In the genomic region with DNA sequence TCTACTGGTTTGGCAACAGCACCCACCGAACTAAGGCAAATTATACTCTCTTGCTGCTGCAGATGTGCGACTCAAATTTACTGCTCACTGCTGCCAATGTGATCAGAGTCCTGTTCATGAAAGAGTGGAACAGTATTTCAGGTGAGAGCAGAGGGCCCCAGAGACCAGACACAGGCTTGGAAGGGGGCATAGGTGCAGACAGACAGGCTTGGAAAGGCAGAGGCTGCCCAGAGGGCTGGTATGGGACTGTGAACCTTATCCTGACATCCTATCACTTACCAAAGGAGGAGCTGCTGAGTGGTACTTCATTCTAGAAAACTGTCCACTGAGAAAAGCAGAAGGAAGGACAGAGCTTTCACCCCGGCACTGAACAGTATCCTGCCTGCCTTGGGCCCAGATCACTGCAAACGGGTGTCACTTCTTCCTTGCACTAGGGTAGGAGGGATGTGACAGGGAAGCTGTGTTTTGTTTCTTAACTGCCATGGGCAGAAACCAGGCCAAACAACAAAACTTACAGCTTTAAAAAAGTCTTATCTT, we compare ENCODE assay signal across 9 mouse cellular contexts. TPM values are rescaled to one million over a fixed set of nuclear protein-coding genes. Genes with fewer than 3 reads are reported as not detected.
DNase-seq lines count a peak whose midpoint lies in the region; ATAC-seq and TF ChIP-seq lines count a peak whose summit lies in the region.
"Had no signal": no experiment of that assay in that cellular context is flagged by ENCODE, and none has a peak within 500 bp of the region (broad histone marks: within the 10 kb centered on the region; RNA-seq: fewer than 3 reads in every experiment).

No protein-coding gene starts in this region.

- no peak for TF ChIP-seq EP300 in stomach, postnatal 0 days (optimal IDR thresholded peaks at IDR 0.05)

- H3K27ac ChIP-seq in liver, embryonic 15.5 days (replicated peaks) = 0 out of 2 replicates have a peak overlapping the region, but pooled peaks have one; percentile 19
- no peak overlapping the region for H3K27ac ChIP-seq in intestine, postnatal 0 days (ENCODE audit: low read depth, low read length)
- H3K27ac ChIP-seq in stomach, postnatal 0 days (replicated peaks) = 0 out of 2 replicates have a peak overlapping the region, but pooled peaks have one; percentile 8

- no peaks in the 10 kb centered on the region for H3K27me3 ChIP-seq in liver, embryonic 15.5 days
- no peaks in the 10 kb centered on the region for H3K27me3 ChIP-seq in intestine, postnatal 0 days (replicated peaks; ENCODE audit: control insufficient read depth, insufficient read depth, low read length)
- no peaks in the 10 kb centered on the region for H3K27me3 ChIP-seq in stomach, postnatal 0 days (ENCODE audit: control insufficient read depth, insufficient read depth, low read length)

- DNase-seq in adrenal gland, postnatal 14 days = peak; percentile 18
- DNase-seq in adrenal gland, postnatal 36 days = no peak
- DNase-seq in liver = no peak
- no peak for DNase-seq in stomach, postnatal 0 days (ENCODE audit: low spot score)
- DNase-seq in kidney, adult 11 months = no peak
- no peak for DNase-seq in gastrocnemius, postnatal 10 days
- DNase-seq: gastrocnemius, postnatal 25 days had no signal

- no peak overlapping the region for H3K4me3 ChIP-seq in liver, embryonic 15.5 days (replicated peaks)
- H3K4me3 ChIP-seq in intestine, postnatal 0 days (ENCODE audit: low read depth, low read length) = no peak overlapping the region
- no peak overlapping the region for H3K4me3 ChIP-seq in stomach, postnatal 0 days (ENCODE audit: low read depth, low read length)

- H3K9me3 ChIP-seq in liver, embryonic 15.5 days (replicated peaks) = no peaks in the 10 kb centered on the region
- H3K9me3 ChIP-seq in intestine, postnatal 0 days (ENCODE audit: control insufficient read depth) = no peaks in the 10 kb centered on the region
- no peaks in the 10 kb centered on the region for H3K9me3 ChIP-seq in stomach, postnatal 0 days (ENCODE audit: control insufficient read depth, low read length)

- H3K4me2 ChIP-seq in liver, embryonic 15.5 days = no peak overlapping the region
- no peak overlapping the region; the same call in 1 of the 2 replicates for H3K4me2 ChIP-seq in intestine, postnatal 0 days (replicated peaks; ENCODE audit: low read depth)
- no peak overlapping the region for H3K4me2 ChIP-seq in stomach, postnatal 0 days (replicated peaks; ENCODE audit: low read depth)

- no peak overlapping the region for H3K9ac ChIP-seq in liver, embryonic 15.5 days
- no peak overlapping the region for H3K9ac ChIP-seq in intestine, postnatal 0 days (ENCODE audit: low read depth, low read length)
- H3K9ac ChIP-seq in stomach, postnatal 0 days (ENCODE audit: low read length) = no peak overlapping the region

- 37% methylated on average over 4 of the region's 4 CpGs for WGBS in liver, embryonic 15.5 days (ENCODE audit: insufficient replicate concordance)
- WGBS in intestine, postnatal 0 days = 73% methylated on average over 4 of the region's 4 CpGs
- WGBS in stomach, postnatal 0 days = 65% methylated on average over 4 of the region's 4 CpGs

- no peaks in the 10 kb centered on the region for H3K36me3 ChIP-seq in liver, embryonic 15.5 days (replicated peaks)
- H3K36me3 ChIP-seq in intestine, postnatal 0 days (ENCODE audit: control insufficient read depth, insufficient read depth) = no peaks in the 10 kb centered on the region
- no peaks in the 10 kb centered on the region for H3K36me3 ChIP-seq in stomach, postnatal 0 days (ENCODE audit: control insufficient read depth, insufficient read depth, low read length)

- 0 out of 2 replicates have a peak, but pooled peaks have one; percentile 15 for TF ChIP-seq CTCF in intestine, postnatal 0 days (IDR thresholded peaks at IDR 0.05; ENCODE audit: low read depth)
- no peak for TF ChIP-seq CTCF in stomach, postnatal 0 days (IDR thresholded peaks at IDR 0.05; ENCODE audit: low read depth)

- peaks cover 21% of the 10 kb centered on the region; the same call in 1 of the 2 replicates for H3K4me1 ChIP-seq in liver, embryonic 15.5 days (replicated peaks)
- no peaks in the 10 kb centered on the region for H3K4me1 ChIP-seq in intestine, postnatal 0 days (replicated peaks; ENCODE audit: control insufficient read depth, insufficient read depth, low read length)
- H3K4me1 ChIP-seq in stomach, postnatal 0 days (replicated peaks; ENCODE audit: control insufficient read depth, insufficient read depth) = no peaks in the 10 kb centered on the region

- ATAC-seq in liver, embryonic 15.5 days (ENCODE audit: insufficient read depth) = no peak
- no peak for ATAC-seq in intestine, postnatal 0 days
- no peak for ATAC-seq in stomach, postnatal 0 days (ENCODE audit: low FRiP score, low TSS enrichment)

RNA-seq across cellular contexts. Expression of gene Fbxw10, which starts 0.9 kb away (rescaled TPM):
- total RNA-seq in adrenal gland, postnatal 14 days (2021) = 0.70 and 1.2 TPM in 2 replicates
- under 1 TPM; 0.72 to 0.83 TPM for total RNA-seq in adrenal gland, postnatal 36 days (2021)
- 0.07 and 0.28 TPM in 2 replicates for polyA plus RNA-seq in liver, embryonic 15.5 days (2015; fragmentation: Nextera tagmentation; extraction: Ambion mirVana)
- polyA plus RNA-seq in intestine, postnatal 0 days (2015; fragmentation: Nextera tagmentation; extraction: Ambion mirVana) = 0.14 and 0.17 TPM in 2 replicates
- polyA plus RNA-seq in stomach, postnatal 0 days (2015; fragmentation: Nextera tagmentation; extraction: Ambion mirVana) = 0.47 TPM in 2 replicates
- under 1 TPM; 0.23 to 0.68 TPM for total RNA-seq in gastrocnemius, postnatal 10 days (2021)

RNA-seq across cellular contexts. Expression of gene Trim16, which starts 27.7 kb away (rescaled TPM):
- total RNA-seq in adrenal gland, postnatal 14 days (2021) = 12.0 and 13.8 TPM in 2 replicates
- 1 to 10 TPM; 5.8 to 6.6 TPM for total RNA-seq in adrenal gland, postnatal 36 days (2021)
- 0.48 and 0.79 TPM in 2 replicates for polyA plus RNA-seq in liver, embryonic 15.5 days (2015; fragmentation: Nextera tagmentation; extraction: Ambion mirVana)
- 10.8 and 11.5 TPM in 2 replicates for polyA plus RNA-seq in intestine, postnatal 0 days (2015; fragmentation: Nextera tagmentation; extraction: Ambion mirVana)
- 23.4 and 25.0 TPM in 2 replicates for polyA plus RNA-seq in stomach, postnatal 0 days (2015; fragmentation: Nextera tagmentation; extraction: Ambion mirVana)
- 10 to 100 TPM; 23.1 to 24.2 TPM for total RNA-seq in gastrocnemius, postnatal 10 days (2021)

RNA-seq across cellular contexts. Expression of gene Tvp23b, which starts 31.5 kb away (rescaled TPM):
- total RNA-seq in adrenal gland, postnatal 14 days (2021) = 33.6 and 34.4 TPM in 2 replicates
- total RNA-seq in adrenal gland, postnatal 36 days (2021) = 10 to 100 TPM; 50.8 to 56.2 TPM
- 27.0 and 29.6 TPM in 2 replicates for polyA plus RNA-seq in liver, embryonic 15.5 days (2015; fragmentation: Nextera tagmentation; extraction: Ambion mirVana)
- polyA plus RNA-seq in intestine, postnatal 0 days (2015; fragmentation: Nextera tagmentation; extraction: Ambion mirVana) = 53.4 and 57.2 TPM in 2 replicates
- polyA plus RNA-seq in stomach, postnatal 0 days (2015; fragmentation: Nextera tagmentation; extraction: Ambion mirVana) = 67.2 and 71.1 TPM in 2 replicates
- total RNA-seq in gastrocnemius, postnatal 10 days (2021) = 10 to 100 TPM; 11.3 to 15.2 TPM

RNA-seq across cellular contexts. Expression of gene Zfp286, which starts 58.5 kb away (rescaled TPM):
- 3.1 and 3.4 TPM in 2 replicates for total RNA-seq in adrenal gland, postnatal 14 days (2021)
- total RNA-seq in adrenal gland, postnatal 36 days (2021) = 1 to 10 TPM; 1.8 to 2.3 TPM
- polyA plus RNA-seq in liver, embryonic 15.5 days (2015; fragmentation: Nextera tagmentation; extraction: Ambion mirVana) = 0.63 and 1.0 TPM in 2 replicates
- polyA plus RNA-seq in intestine, postnatal 0 days (2015; fragmentation: Nextera tagmentation; extraction: Ambion mirVana) = 4.2 and 4.3 TPM in 2 replicates
- polyA plus RNA-seq in stomach, postnatal 0 days (2015; fragmentation: Nextera tagmentation; extraction: Ambion mirVana) = 4.6 and 5.5 TPM in 2 replicates
- total RNA-seq in gastrocnemius, postnatal 10 days (2021) = 1 to 10 TPM; 1.3 to 3.5 TPM
